Mouse (Mus musculus) forebrain, embryonic 15.5 days (tissue): ENCODE results near the gene Tpbgl. TPM values are rescaled to one million over a fixed set of nuclear protein-coding genes. Genes with fewer than 3 reads are reported as not detected.
A peak's percentile ranks its signal among the peaks of the same experiment; 100 is the strongest.

Experiments
- ATAC-seq: fragments of 200-750 bp; cut with Nextera tagmentation; replicated peaks from 2 replicates; pipeline ENCODE4 v1.8.0; 2017; ENCODE audit warnings: mild to moderate bottlenecking, moderate TSS enrichment, moderate library complexity
- H3K27ac ChIP-seq: fragments of 300-500 bp; sonication (generic); replicated peaks from 2 replicates; pipeline ENCODE4 v1.5.1; 2015; ENCODE audit warnings: mild to moderate bottlenecking, inconsistent platforms
- H3K27me3 ChIP-seq: fragments of 300-500 bp; sonication (generic); 2 replicates; pipeline ENCODE4 v1.6.1; 2015; ENCODE audit warnings: inconsistent platforms
- H3K36me3 ChIP-seq: fragments of 300-500 bp; sonication (generic); 2 replicates; pipeline ENCODE4 v1.6.1; 2015; ENCODE audit warnings: mild to moderate bottlenecking, inconsistent platforms
- H3K4me1 ChIP-seq: fragments of 300-500 bp; sonication (generic); 2 replicates; pipeline ENCODE4 v1.6.1; 2015; ENCODE audit warnings: inconsistent platforms
- H3K4me2 ChIP-seq: fragments of 300-500 bp; sonication (generic); replicated peaks from 2 replicates; pipeline ENCODE4 v1.6.1; 2015; ENCODE audit warnings: mild to moderate bottlenecking, inconsistent platforms
- H3K4me3 ChIP-seq: fragments of 300-500 bp; sonication (generic); 2 replicates; pipeline ENCODE4 v1.5.1; 2015; ENCODE audit warnings: mild to moderate bottlenecking, inconsistent platforms
- H3K9ac ChIP-seq: fragments of 300-500 bp; sonication (generic); replicated peaks from 2 replicates; pipeline ENCODE4 v1.6.1; 2015; ENCODE audit warnings: mild to moderate bottlenecking, inconsistent platforms
- H3K9me3 ChIP-seq: fragments of 300-500 bp; sonication (generic); 2 replicates; pipeline ENCODE4 v1.6.1; 2016; ENCODE audit warnings: inconsistent platforms
- WGBS: fragments of 180-500 bp; shearing (Covaris S2); methylation state at CpG from one replicate; pipeline ENCODE4 v1.1.7; 2015; ENCODE audit warnings: mixed read lengths; 5-methylcytosine and 5-hydroxymethylcytosine counted together
- polyA plus RNA-seq: library from polyadenylated mRNA; unstranded; fragments of >200 nt; fragmentation: Nextera tagmentation; extraction: Ambion mirVana; gene quantifications from 2 replicates; pipeline ENCODE4 v1.2.1, GENCODE M21; 2015

The Tpbgl gene
- 0.49 and 0.50 TPM in 2 replicates for polyA plus RNA-seq

GRCm38 (mm10) chr7:99626376-99627270 is at the start of gene Tpbgl:
Gene Tpbgl, minus strand, starts transcription at chr7:99627103.
- H3K27me3 ChIP-seq: peaks cover 51% of the 10 kb centered on the region

GRCm38 (mm10) chr7:99674890-99675289 is 48.0 kb upstream of the Tpbgl start:
- no peaks in the 10 kb centered on the region for H3K36me3 ChIP-seq
- H3K9me3 ChIP-seq: no peaks in the 10 kb centered on the region
- no peak overlapping the region for H3K4me2 ChIP-seq
- H3K27me3 ChIP-seq: no peaks in the 10 kb centered on the region
- WGBS: 82% methylated on average over 3 of the region's 3 CpGs
- H3K9ac ChIP-seq: no peak overlapping the region
- H3K27ac ChIP-seq: no peak overlapping the region
- no peaks in the 10 kb centered on the region for H3K4me1 ChIP-seq
- no peak for ATAC-seq
- no peak overlapping the region for H3K4me3 ChIP-seq

More at GRCm38 (mm10) chr7:99626376-99627270, at the start of gene Tpbgl:
- Histone ChIP-seq H3K9ac (peak within 1 kb of the TSS; percentile 54), H3K9me3 (no peaks in the 10 kb centered on the region), H3K27ac (no peak within 1 kb of the TSS), H3K4me1 (peaks cover 19% of the 10 kb centered on the region), H3K4me3 (peak within 1 kb of the TSS; percentile 49), H3K4me2 (peak within 1 kb of the TSS; percentile 82), H3K36me3 (no peaks in the 10 kb centered on the region)
- peak; percentile 21; the same call in 1 of the 2 replicates for ATAC-seq
- under 1% methylated on average over 79 of the region's 83 CpGs for WGBS

- no peaks in the 10 kb centered on the region for H3K4me1 ChIP-seq
- no peaks in the 10 kb centered on the region for H3K27me3 ChIP-seq
- ATAC-seq: no peak
- no peak overlapping the region for H3K4me3 ChIP-seq
- H3K9ac ChIP-seq: no peak overlapping the region
- H3K4me2 ChIP-seq: no peak overlapping the region
- WGBS: 79% methylated on average over 5 of the region's 5 CpGs
- H3K36me3 ChIP-seq: no peaks in the 10 kb centered on the region
- no peaks in the 10 kb centered on the region for H3K9me3 ChIP-seq
- no peak overlapping the region for H3K27ac ChIP-seq
Measured at GRCm38 (mm10) chr7:99674209-99674608, 47.3 kb upstream of the Tpbgl start.

GRCm38 (mm10) chr7:99673188-99673587 is 46.3 kb upstream of the Tpbgl start:
- Histone ChIP-seq H3K27me3 (no peaks in the 10 kb centered on the region), H3K27ac (no peak overlapping the region), H3K4me3 (no peak overlapping the region), H3K36me3 (no peaks in the 10 kb centered on the region), H3K4me1 (no peaks in the 10 kb centered on the region), H3K9ac (no peak overlapping the region), H3K4me2 (no peak overlapping the region), H3K9me3 (no peaks in the 10 kb centered on the region)
- 82% methylated on average over 8 of the region's 8 CpGs for WGBS
- ATAC-seq: no peak

- H3K4me3 ChIP-seq: no peak overlapping the region
- H3K27ac ChIP-seq: no peak overlapping the region
- WGBS: 87% methylated on average over 9 of the region's 9 CpGs
- H3K4me1 ChIP-seq: no peaks in the 10 kb centered on the region
- no peaks in the 10 kb centered on the region for H3K27me3 ChIP-seq
- no peak overlapping the region for H3K4me2 ChIP-seq
- ATAC-seq: no peak
- no peaks in the 10 kb centered on the region for H3K9me3 ChIP-seq
- H3K36me3 ChIP-seq: no peaks in the 10 kb centered on the region
- H3K9ac ChIP-seq: no peak overlapping the region
Measured at GRCm38 (mm10) chr7:99671544-99672435, 44.9 kb upstream of the Tpbgl start.

GRCm38 (mm10) chr7:99670915-99671314 is 44.0 kb upstream of the Tpbgl start:
- H3K27me3 ChIP-seq: no peaks in the 10 kb centered on the region
- no peak for ATAC-seq
- H3K4me3 ChIP-seq: no peak overlapping the region
- no peak overlapping the region for H3K4me2 ChIP-seq
- H3K27ac ChIP-seq: no peak overlapping the region
- 81% methylated on average over 4 of the region's 4 CpGs for WGBS
- H3K36me3 ChIP-seq: no peaks in the 10 kb centered on the region
- no peaks in the 10 kb centered on the region for H3K9me3 ChIP-seq
- no peak overlapping the region for H3K9ac ChIP-seq
- no peaks in the 10 kb centered on the region for H3K4me1 ChIP-seq

- ATAC-seq: no peak
- no peaks in the 10 kb centered on the region for H3K36me3 ChIP-seq
- 33% methylated on average over 4 of the region's 4 CpGs for WGBS
Measured at GRCm38 (mm10) chr7:99668802-99669201, 41.9 kb upstream of the Tpbgl start.

GRCm38 (mm10) chr7:99667096-99667495 is 40.2 kb upstream of the Tpbgl start:
- H3K9ac ChIP-seq: no peak overlapping the region
- no peak overlapping the region for H3K27ac ChIP-seq
- WGBS: 93% methylated on average over 16 of the region's 16 CpGs
- ATAC-seq: no peak
- H3K4me1 ChIP-seq: peaks cover 4% of the 10 kb centered on the region; the same call in 1 of the 2 replicates
- H3K4me3 ChIP-seq: no peak overlapping the region
- no peaks in the 10 kb centered on the region for H3K36me3 ChIP-seq
- no peaks in the 10 kb centered on the region for H3K9me3 ChIP-seq
- no peaks in the 10 kb centered on the region for H3K27me3 ChIP-seq
- no peak overlapping the region for H3K4me2 ChIP-seq

More at GRCm38 (mm10) chr7:99668802-99669201, 41.9 kb upstream of the Tpbgl start:
- Histone ChIP-seq H3K4me3 (no peak overlapping the region), H3K27ac (no peak overlapping the region), H3K4me1 (peaks cover 4% of the 10 kb centered on the region; the same call in 1 of the 2 replicates), H3K27me3 (no peaks in the 10 kb centered on the region), H3K9ac (no peak overlapping the region), H3K9me3 (no peaks in the 10 kb centered on the region), H3K4me2 (no peak overlapping the region)

GRCm38 (mm10) chr7:99665731-99666452 is 39.0 kb upstream of the Tpbgl start:
- Histone ChIP-seq H3K9me3 (no peaks in the 10 kb centered on the region), H3K4me3 (no peak overlapping the region), H3K27me3 (no peaks in the 10 kb centered on the region), H3K27ac (no peak overlapping the region), H3K9ac (no peak overlapping the region), H3K36me3 (no peaks in the 10 kb centered on the region), H3K4me2 (no peak overlapping the region), H3K4me1 (peaks cover 6% of the 10 kb centered on the region; the same call in 1 of the 2 replicates)
- no peak for ATAC-seq
- WGBS: 92% methylated on average over 10 of the region's 10 CpGs

- Histone ChIP-seq H3K36me3 (no peaks in the 10 kb centered on the region), H3K27ac (no peak overlapping the region; the same call in 1 of the 2 replicates), H3K4me3 (no peak overlapping the region), H3K4me1 (peaks cover 6% of the 10 kb centered on the region; the same call in 1 of the 2 replicates), H3K9ac (no peak overlapping the region), H3K27me3 (no peaks in the 10 kb centered on the region), H3K4me2 (no peak overlapping the region), H3K9me3 (no peaks in the 10 kb centered on the region)
- 55% methylated on average over 11 of the region's 11 CpGs for WGBS
- ATAC-seq: no peak
Measured at GRCm38 (mm10) chr7:99664571-99665485, 37.9 kb upstream of the Tpbgl start.
